Mouse (Mus musculus): ENCODE measurements around the gene Mgat5b. TPM values are rescaled to one million over a fixed set of nuclear protein-coding genes. Genes with fewer than 3 reads are reported as not detected.

Gene Mgat5b
- total RNA-seq, 2 experiments from 2014 or later, result 0.81 to 1.3 TPM

DNA sequence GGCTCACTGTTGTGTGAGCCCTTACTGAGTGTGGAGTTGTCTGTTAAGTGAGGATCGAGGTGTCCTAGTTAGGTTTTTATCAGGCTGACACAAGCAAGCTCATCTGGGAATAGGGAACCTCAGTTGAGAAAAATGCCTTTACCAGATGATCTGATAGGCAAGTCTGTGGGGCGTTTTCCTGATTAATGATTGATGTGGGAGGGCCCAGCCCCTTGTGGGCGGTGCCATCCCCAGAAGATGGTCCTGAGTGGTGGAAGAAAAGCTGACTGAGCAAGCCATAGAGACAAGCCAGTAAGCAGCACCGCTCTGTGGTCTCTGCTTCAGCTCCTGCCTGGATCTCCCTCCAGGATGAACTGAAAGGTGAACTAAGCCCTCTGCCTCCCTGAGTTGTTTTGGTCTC is 112.6 kb downstream of the Mgat5b start:
- DNase-seq, result no peak

DNA sequence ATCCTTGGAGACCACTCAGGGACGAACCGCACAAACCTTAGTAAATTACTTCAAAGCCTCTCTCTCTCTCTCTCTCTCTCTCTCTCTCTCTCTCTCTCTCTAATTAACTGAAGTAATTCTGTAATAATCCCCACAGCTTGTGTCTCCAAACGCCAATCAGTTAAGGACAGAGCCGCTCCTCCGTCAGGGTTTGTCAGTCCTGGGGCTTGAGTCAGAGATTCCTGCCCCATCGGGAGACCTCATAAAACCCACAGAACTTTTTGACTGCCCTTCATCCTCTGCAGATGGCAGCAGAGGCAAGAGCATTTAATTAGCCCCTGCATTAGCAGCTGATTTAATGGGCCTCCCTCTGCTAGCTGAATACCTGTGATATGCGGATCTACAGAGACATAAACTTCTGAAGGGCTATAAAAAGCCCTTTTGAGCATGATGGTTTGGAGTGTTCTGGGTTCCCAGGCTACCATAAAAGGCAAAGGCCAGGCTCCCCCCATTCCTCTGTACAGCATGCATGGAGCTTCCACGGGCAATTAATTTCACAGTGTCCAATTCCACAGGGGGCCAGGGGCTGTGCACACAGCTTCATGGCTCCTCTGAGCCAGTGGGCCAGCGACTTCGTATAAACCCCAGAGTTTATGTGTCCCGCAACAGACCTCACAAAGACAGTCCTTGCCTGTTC is 117.1 kb downstream of the Mgat5b start:
- no peak for DNase-seq

Other genes with a start within 250 kb of the Mgat5b start
- under 1 TPM in 1 of 2 experiments, not detected in 1; 0.15 TPM for gene St6galnac1, start 143.4 kb upstream of the Mgat5b start, total RNA-seq (2021)
- 10 to 100 TPM; 33.7 to 40.0 TPM for gene Mxra7, start 90.8 kb upstream of the Mgat5b start, total RNA-seq (2021)
- gene Mettl23, start 75.6 kb upstream of the Mgat5b start, total RNA-seq (2021), result 10 to 100 TPM; 29.1 to 35.3 TPM
- 10 to 100 TPM; 36.0 to 38.4 TPM for gene Jmjd6, start 75.4 kb upstream of the Mgat5b start, total RNA-seq (2021)
- 10 to 100 TPM; 26.8 to 44.4 TPM for gene Mfsd11, start 66.4 kb upstream of the Mgat5b start, total RNA-seq (2021)
- 100 to 1,000 TPM; 222 to 286 TPM for gene Srsf2, start 65.8 kb upstream of the Mgat5b start, total RNA-seq (2021)
- 100 to 1,000 TPM; 101 to 113 TPM for gene Sec14l1, start 196.3 kb downstream of the Mgat5b start, total RNA-seq (2021)

Measured in adrenal gland, postnatal 10 days (tissue).